Mouse (Mus musculus) limb, embryonic 11.5 days (tissue): ENCODE results near the gene Tmem150b. TPM values are rescaled to one million over a fixed set of nuclear protein-coding genes. Genes with fewer than 3 reads are reported as not detected.

Experiments used
- ATAC-seq: fragments of 200-750 bp; cut with Nextera tagmentation; 2 replicates; pipeline ENCODE4 v1.8.0; 2017; ENCODE audit warnings: low read depth; ENCODE audit not compliant: insufficient number of reproducible peaks, low FRiP score, low TSS enrichment
- DNase-seq: peaks from one replicate; pipeline ENCODE4 v3.0.0-alpha.2; 2015; ENCODE audit warnings: low spot score
- H3K27ac ChIP-seq: fragments of 300-500 bp; sonication (generic); replicated peaks from 2 replicates; pipeline ENCODE4 v1.5.1; 2014; ENCODE audit warnings: low read depth, mild to moderate bottlenecking, low read length
- H3K27me3 ChIP-seq: fragments of 300-500 bp; sonication (generic); 2 replicates; pipeline ENCODE4 v1.6.1; 2014; ENCODE audit warnings: mild to moderate bottlenecking, low read length, mixed read lengths; ENCODE audit not compliant: control insufficient read depth, insufficient read depth
- H3K36me3 ChIP-seq: fragments of 300-500 bp; sonication (generic); 2 replicates; pipeline ENCODE4 v1.6.1; 2014; ENCODE audit warnings: mild to moderate bottlenecking, low read length, moderate library complexity, mixed read lengths; ENCODE audit not compliant: control insufficient read depth, insufficient read depth
- H3K4me1 ChIP-seq: fragments of 300-500 bp; sonication (generic); 2 replicates; pipeline ENCODE4 v1.6.1; 2014; ENCODE audit warnings: low read length, mixed read lengths; ENCODE audit not compliant: control insufficient read depth, insufficient read depth
- H3K4me2 ChIP-seq: fragments of 300-500 bp; sonication (generic); 2 replicates; pipeline ENCODE4 v1.6.1; 2014; ENCODE audit warnings: low read depth, mild to moderate bottlenecking, moderate library complexity; ENCODE audit not compliant: severe bottlenecking
- H3K4me3 ChIP-seq: fragments of 300-500 bp; sonication (generic); 2 replicates; pipeline ENCODE4 v1.5.1; 2014; ENCODE audit warnings: low read depth, low read length
- H3K9ac ChIP-seq: fragments of 300-500 bp; sonication (generic); 2 replicates; pipeline ENCODE4 v1.6.1; 2014; ENCODE audit warnings: mild to moderate bottlenecking, low read length
- H3K9me3 ChIP-seq: fragments of 300-500 bp; sonication (generic); 2 replicates; pipeline ENCODE4 v1.6.1; 2016; ENCODE audit warnings: low read length; ENCODE audit not compliant: control insufficient read depth
- WGBS: fragments of 180-500 bp; shearing (Covaris S2); extraction: QIAGEN DNeasy Blood & Tissue Kit; methylation state at CpG from one replicate; pipeline ENCODE4 v1.1.7; 2014; 5-methylcytosine and 5-hydroxymethylcytosine counted together
- polyA plus RNA-seq: library from polyadenylated mRNA; unstranded; fragments of >200 nt; fragmentation: Nextera tagmentation; extraction: Ambion mirVana; gene quantifications from 2 replicates; pipeline ENCODE4 v1.2.1, GENCODE M21; 2014

The Tmem150b gene
- polyA plus RNA-seq, 1 experiment from 2014 or later: 0.19 TPM

- Histone ChIP-seq H3K27me3 (no peaks in the 10 kb centered on the region), H3K4me2 (peak overlapping the region; percentile 83), H3K27ac (peak overlapping the region; percentile 62; the same call in 1 of the 2 replicates), H3K9ac (peak overlapping the region; percentile 67), H3K9me3 (no peaks in the 10 kb centered on the region), H3K4me1 (peaks cover 5% of the 10 kb centered on the region; the same call in 1 of the 2 replicates), H3K36me3 (peaks cover 6% of the 10 kb centered on the region; the same call in 1 of the 2 replicates), H3K4me3 (peak overlapping the region; percentile 74)
- DNase-seq (no peak), ATAC-seq (no peak)
- 3% methylated on average over 13 of the region's 13 CpGs for WGBS
These were observed 40.8 kb downstream of the Tmem150b start for GRCm38 (mm10) chr7:4684203-4684602.

GRCm38 (mm10) chr7:4683307-4683706 is 41.7 kb downstream of the Tmem150b start:
- no peak overlapping the region for H3K9ac ChIP-seq
- H3K36me3 ChIP-seq: peaks cover 6% of the 10 kb centered on the region; the same call in 1 of the 2 replicates
- ATAC-seq (no peak), DNase-seq (no peak)
- 82% methylated on average over 5 of the region's 5 CpGs for WGBS
- H3K27me3 ChIP-seq: no peaks in the 10 kb centered on the region
- H3K9me3 ChIP-seq: no peaks in the 10 kb centered on the region
- peaks cover 5% of the 10 kb centered on the region; the same call in 1 of the 2 replicates for H3K4me1 ChIP-seq
- no peak overlapping the region for H3K27ac ChIP-seq
- no peak overlapping the region for H3K4me3 ChIP-seq
- no peak overlapping the region for H3K4me2 ChIP-seq

- ATAC-seq (no peak), DNase-seq (no peak)
- no peak overlapping the region for H3K27ac ChIP-seq
- H3K27me3 ChIP-seq: no peaks in the 10 kb centered on the region
- peaks cover 16% of the 10 kb centered on the region for H3K36me3 ChIP-seq
- no peaks in the 10 kb centered on the region for H3K9me3 ChIP-seq
- WGBS: 86% methylated on average over 7 of the region's 7 CpGs
- H3K4me1 ChIP-seq: no peaks in the 10 kb centered on the region
- no peak overlapping the region for H3K4me3 ChIP-seq
- no peak overlapping the region for H3K9ac ChIP-seq
- no peak overlapping the region for H3K4me2 ChIP-seq
These were observed 49.8 kb downstream of the Tmem150b start for GRCm38 (mm10) chr7:4675200-4675599.

- H3K9me3 ChIP-seq: no peaks in the 10 kb centered on the region
- WGBS: 92% methylated on average over 12 of the region's 12 CpGs
- no peak overlapping the region for H3K9ac ChIP-seq
- H3K4me3 ChIP-seq: no peak overlapping the region
- no peak overlapping the region for H3K27ac ChIP-seq
- DNase-seq: no peak
- ATAC-seq: no peak
- no peaks in the 10 kb centered on the region for H3K4me1 ChIP-seq
- no peaks in the 10 kb centered on the region for H3K27me3 ChIP-seq
- H3K36me3 ChIP-seq: peaks cover 18% of the 10 kb centered on the region
- H3K4me2 ChIP-seq: no peak overlapping the region
These were observed 50.8 kb downstream of the Tmem150b start for GRCm38 (mm10) chr7:4674114-4674731.

DNA sequence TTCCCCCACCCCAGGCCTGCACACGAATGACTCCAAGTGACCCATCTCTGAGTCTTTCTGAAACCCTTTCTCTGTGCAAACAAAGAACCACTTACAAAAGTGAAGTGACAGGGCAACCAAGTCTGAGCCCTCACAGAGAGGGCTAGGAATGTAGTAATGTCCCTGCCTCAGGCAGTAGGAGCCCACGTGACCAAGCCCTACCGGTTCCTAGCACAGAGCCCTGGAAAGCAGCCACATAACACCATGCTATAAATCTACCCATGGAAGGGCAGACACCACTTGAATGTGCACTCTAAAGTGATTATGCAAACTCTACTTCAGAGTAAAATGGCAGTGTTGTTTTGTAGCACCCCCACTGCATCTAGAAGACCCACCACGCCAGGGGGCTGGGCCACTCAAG is 53.1 kb downstream of the Tmem150b start:
- Histone ChIP-seq H3K27me3 (no peaks in the 10 kb centered on the region), H3K9me3 (no peaks in the 10 kb centered on the region), H3K4me2 (no peak overlapping the region), H3K27ac (no peak overlapping the region), H3K4me3 (no peak overlapping the region), H3K9ac (no peak overlapping the region), H3K4me1 (no peaks in the 10 kb centered on the region), H3K36me3 (peaks cover 19% of the 10 kb centered on the region)
- 78% methylated on average over 4 of the region's 4 CpGs for WGBS
- DNase-seq: no peak
- no peak for ATAC-seq

GRCm38 (mm10) chr7:4670655-4671255 is 54.3 kb downstream of the Tmem150b start:
- ATAC-seq: no peak
- 92% methylated on average over 8 of the region's 8 CpGs for WGBS

DNA sequence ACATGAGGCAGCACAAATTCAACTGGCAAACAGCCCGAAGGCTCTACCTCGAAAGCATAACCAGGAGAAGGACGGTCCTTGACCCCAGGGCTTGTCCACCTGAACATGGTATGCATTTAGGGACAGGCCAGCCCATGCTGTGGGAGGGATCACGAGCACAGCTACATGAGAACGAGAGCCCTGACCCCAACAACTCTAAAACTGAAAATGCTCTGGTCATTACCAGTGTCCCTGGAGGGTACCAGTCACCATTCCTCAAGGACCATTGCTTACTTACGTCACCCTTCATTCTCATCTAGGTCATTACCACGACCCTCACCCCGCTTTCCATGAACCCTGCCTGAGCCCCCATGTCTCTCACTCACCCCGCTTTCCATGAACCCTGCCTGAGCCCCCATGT is 55.9 kb downstream of the Tmem150b start:
- ATAC-seq: no peak
- Histone ChIP-seq H3K9me3 (no peaks in the 10 kb centered on the region), H3K9ac (no peak overlapping the region), H3K36me3 (peaks cover 16% of the 10 kb centered on the region), H3K4me1 (no peaks in the 10 kb centered on the region), H3K4me2 (no peak overlapping the region), H3K4me3 (no peak overlapping the region), H3K27ac (no peak overlapping the region), H3K27me3 (no peaks in the 10 kb centered on the region)
- no peak for DNase-seq
- WGBS: 92% methylated on average over 9 of the region's 9 CpGs

More at GRCm38 (mm10) chr7:4670655-4671255, 54.3 kb downstream of the Tmem150b start:
- Histone ChIP-seq H3K27ac (no peak overlapping the region), H3K27me3 (no peaks in the 10 kb centered on the region), H3K9ac (no peak overlapping the region), H3K4me3 (no peak overlapping the region), H3K9me3 (no peaks in the 10 kb centered on the region), H3K4me2 (no peak overlapping the region), H3K4me1 (no peaks in the 10 kb centered on the region), H3K36me3 (peaks cover 18% of the 10 kb centered on the region)
- no peak for DNase-seq

DNA sequence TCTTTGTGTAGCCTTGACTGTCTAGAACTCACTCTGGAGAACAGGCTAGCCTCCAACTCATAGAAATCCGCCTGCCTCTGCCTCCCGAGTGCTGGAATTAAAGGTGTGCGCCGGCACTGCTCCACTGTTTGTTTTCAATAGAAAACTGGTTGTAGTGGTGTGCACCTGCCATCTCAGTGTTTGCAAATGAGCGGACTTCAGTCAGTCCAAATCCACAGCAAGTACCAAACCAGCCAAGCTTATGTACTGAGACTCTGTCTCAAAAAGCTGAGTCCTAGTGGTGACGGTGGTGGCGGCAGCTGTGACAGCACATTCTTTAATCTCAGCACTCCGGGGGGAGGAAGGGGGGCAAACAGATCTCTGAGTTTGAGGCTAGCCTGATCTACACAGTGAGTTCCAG is 56.5 kb downstream of the Tmem150b start:
- Histone ChIP-seq H3K36me3 (peaks cover 13% of the 10 kb centered on the region), H3K27me3 (no peaks in the 10 kb centered on the region), H3K4me1 (no peaks in the 10 kb centered on the region), H3K9ac (no peak overlapping the region), H3K27ac (no peak overlapping the region), H3K4me2 (no peak overlapping the region), H3K9me3 (no peaks in the 10 kb centered on the region), H3K4me3 (no peak overlapping the region)
- no peak for DNase-seq
- no peak for ATAC-seq
- 95% methylated on average over 8 of the region's 8 CpGs for WGBS
